Mouse (Mus musculus) spleen, postnatal 14 days (tissue): ENCODE results near the gene Tbc1d10b.
A peak's percentile ranks its signal among the peaks of the same experiment; 100 is the strongest.

Experiments
- DNase-seq, 2 experiments: peaks; one replicate each; pipeline ENCODE4 v3.0.0; 2021 to 2022; ENCODE audit warnings: low spot score in 2 of 2

Gene Tbc1d10b

GRCm38 (mm10) chr7:127225147-127225995 lies 17.1 kb upstream of the Tbc1d10b start:
- no peak for DNase-seq

GRCm38 (mm10) chr7:127224616-127225015 lies 16.3 kb upstream of the Tbc1d10b start:
- no peak for DNase-seq

- DNase-seq = no peak
Observed at GRCm38 (mm10) chr7:127223515-127224478, 15.5 kb upstream of the Tbc1d10b start.

- DNase-seq = no peak
Observed at GRCm38 (mm10) chr7:127223106-127223505, 14.8 kb upstream of the Tbc1d10b start.

GRCm38 (mm10) chr7:127220440-127220839 lies 12.2 kb upstream of the Tbc1d10b start:
- DNase-seq = no peak

- DNase-seq = no peak
Observed at GRCm38 (mm10) chr7:127218670-127219069, 10.4 kb upstream of the Tbc1d10b start.

- peak in 1 of 2 experiments; percentile 44 for DNase-seq
Observed at GRCm38 (mm10) chr7:127217901-127218642, 9.8 kb upstream of the Tbc1d10b start.

- no peak for DNase-seq
Observed at GRCm38 (mm10) chr7:127217475-127217874, 9.2 kb upstream of the Tbc1d10b start.

GRCm38 (mm10) chr7:127216307-127216706 lies 8.0 kb upstream of the Tbc1d10b start:
- DNase-seq = no peak

GRCm38 (mm10) chr7:127214981-127215871 lies 7.0 kb upstream of the Tbc1d10b start:
- peak in 1 of 2 experiments; percentile 66 for DNase-seq

- no peak for DNase-seq
Observed at GRCm38 (mm10) chr7:127214521-127214920, 6.3 kb upstream of the Tbc1d10b start.

- no peak for DNase-seq
Observed at GRCm38 (mm10) chr7:127213930-127214329, 5.7 kb upstream of the Tbc1d10b start.

GRCm38 (mm10) chr7:127213485-127213884 lies 5.2 kb upstream of the Tbc1d10b start:
- DNase-seq = no peak

- DNase-seq = no peak
Observed at GRCm38 (mm10) chr7:127212432-127213250, 4.4 kb upstream of the Tbc1d10b start.

GRCm38 (mm10) chr7:127211014-127211745 lies 2.9 kb upstream of the Tbc1d10b start:
- DNase-seq = no peak

- DNase-seq = no peak
Observed at GRCm38 (mm10) chr7:127210266-127210665, 2.0 kb upstream of the Tbc1d10b start.

GRCm38 (mm10) chr7:127209851-127210250 lies 1.6 kb upstream of the Tbc1d10b start:
- no peak for DNase-seq

GRCm38 (mm10) chr7:127208553-127209438 lies 528 bp upstream of the Tbc1d10b start, which contains the start of gene Mylpf:
Gene Mylpf (plus strand): TSS chr7:127208890.
- DNase-seq = peak; percentile 79 to 84
